Mouse (Mus musculus) kidney, embryonic 15.5 days (tissue): ENCODE measurements around the gene Naga. TPM values are rescaled to one million over a fixed set of nuclear protein-coding genes. Genes with fewer than 3 reads are reported as not detected.

ENCODE experiments used
- polyA plus RNA-seq: library from polyadenylated mRNA; unstranded; fragments of >200 nt; fragmentation: Nextera tagmentation; extraction: Ambion mirVana; gene quantifications from 2 replicates; pipeline ENCODE4 v1.2.1, GENCODE M21; 2015

Naga gene
- polyA plus RNA-seq, 1 experiment from 2014 or later = 61.7 TPM

Other genes starting within 250 kb of the Naga start
- 18.4 and 19.8 TPM in 2 replicates for gene Ccdc134, start 211.0 kb downstream of the Naga start, polyA plus RNA-seq
- gene Srebf2, start 191.7 kb downstream of the Naga start, polyA plus RNA-seq = 126 and 147 TPM in 2 replicates
- gene Shisa8, start 126.1 kb downstream of the Naga start, polyA plus RNA-seq = 0.44 and 0.45 TPM in 2 replicates
- 0.10 TPM in 1 of 2 replicates, not detected in the other for gene Tnfrsf13c, start 114.6 kb downstream of the Naga start, polyA plus RNA-seq
- gene Cenpm, start 94.2 kb downstream of the Naga start, polyA plus RNA-seq = 78.8 and 84.2 TPM in 2 replicates
- 0.10 TPM in 1 of 2 replicates, not detected in the other for gene 1500009C09Rik, start 86.5 kb downstream of the Naga start, polyA plus RNA-seq
- 13.6 and 14.0 TPM in 2 replicates for gene Sept3, start 64.0 kb downstream of the Naga start, polyA plus RNA-seq
- 0.18 and 0.35 TPM in 2 replicates for gene Wbp2nl, start 40.0 kb downstream of the Naga start, polyA plus RNA-seq
- 11.0 and 12.0 TPM in 2 replicates for gene Pheta2, start within 50 bp of the Naga start, polyA plus RNA-seq
- gene Smdt1, start within 50 bp of the Naga start, polyA plus RNA-seq = 296 and 297 TPM in 2 replicates
- 428 and 459 TPM in 2 replicates for gene Ndufa6, start 15.4 kb upstream of the Naga start, polyA plus RNA-seq
- 12.9 and 18.6 TPM in 2 replicates for gene Cyp2d22, start 41.3 kb upstream of the Naga start, polyA plus RNA-seq
- not detected in 2 replicates for gene Cyp2d11, start 55.1 kb upstream of the Naga start, polyA plus RNA-seq
- 0.27 and 0.49 TPM in 2 replicates for gene Cyp2d10, start 68.3 kb upstream of the Naga start, polyA plus RNA-seq
- 0.25 TPM in 1 of 2 replicates, not detected in the other for gene Cyp2d9, start 94.5 kb upstream of the Naga start, polyA plus RNA-seq
- not detected in 2 replicates for gene Cyp2d12, start 216.1 kb upstream of the Naga start, polyA plus RNA-seq